Mouse (Mus musculus) limb, embryonic 13.5 days (tissue): ENCODE measurements at regions not wholly inside any gene's neighbourhood (a gene's known extent, or its start where the extent isn't known, plus 50 kb on each side); places are given as distances from the start of the nearest gene placed in this dataset.
"Not testable (repeated sequence)": the region's sequence is repeated elsewhere in the genome, so short reads cannot be mapped to it uniquely, and the experiment has no call there.

Source experiments
- ATAC-seq: fragments of 200-750 bp; cut with Nextera tagmentation; 2 replicates; pipeline ENCODE4 v1.8.0; 2017; ENCODE audit warnings: low read depth, moderate number of reproducible peaks, moderate TSS enrichment; ENCODE audit not compliant: low FRiP score
- H3K27ac ChIP-seq: fragments of 300-500 bp; sonication (generic); 2 replicates; pipeline ENCODE4 v1.5.1; 2015; ENCODE audit warnings: inconsistent platforms, mild to moderate bottlenecking, moderate library complexity
- H3K27me3 ChIP-seq: fragments of 300-500 bp; sonication (generic); 2 replicates; pipeline ENCODE4 v1.6.1; 2015; ENCODE audit warnings: mild to moderate bottlenecking, inconsistent platforms
- H3K36me3 ChIP-seq: fragments of 300-500 bp; sonication (generic); 2 replicates; pipeline ENCODE4 v1.6.1; 2015; ENCODE audit warnings: inconsistent platforms, mild to moderate bottlenecking, moderate library complexity
- H3K4me1 ChIP-seq: fragments of 300-500 bp; sonication (generic); 2 replicates; pipeline ENCODE4 v1.6.1; 2015; ENCODE audit warnings: inconsistent platforms
- H3K4me2 ChIP-seq: fragments of 300-500 bp; sonication (generic); replicated peaks from 2 replicates; pipeline ENCODE4 v1.6.1; 2015; ENCODE audit warnings: inconsistent platforms, mild to moderate bottlenecking, moderate library complexity
- H3K4me3 ChIP-seq: fragments of 300-500 bp; sonication (generic); 2 replicates; pipeline ENCODE4 v1.5.1; 2015; ENCODE audit warnings: moderate library complexity, mild to moderate bottlenecking, inconsistent platforms
- H3K9ac ChIP-seq: fragments of 300-500 bp; sonication (generic); 2 replicates; pipeline ENCODE4 v1.6.1; 2015; ENCODE audit warnings: mild to moderate bottlenecking, inconsistent platforms
- H3K9me3 ChIP-seq: fragments of 300-500 bp; sonication (generic); 2 replicates; pipeline ENCODE4 v1.6.1; 2016; ENCODE audit warnings: inconsistent platforms
- WGBS: fragments of 180-500 bp; shearing (Covaris S2); methylation state at CpG from one replicate; pipeline ENCODE4 v1.1.7; 2015; 5-methylcytosine and 5-hydroxymethylcytosine counted together

GRCm38 (mm10) chr9:83728428-83728827, 77.6 kb downstream of the Elovl4 start:
- no peak overlapping the region for H3K9ac ChIP-seq
- no peaks in the 10 kb centered on the region for H3K9me3 ChIP-seq
- ATAC-seq: no peak
- H3K27ac ChIP-seq: no peak overlapping the region
- H3K36me3 ChIP-seq: no peaks in the 10 kb centered on the region
- 0 out of 2 replicates have a peak, but pooled peaks cover 3% of the 10 kb centered on the region for H3K4me1 ChIP-seq
- H3K4me3 ChIP-seq: no peak overlapping the region
- 0 out of 2 replicates have a peak, but pooled peaks cover 4% of the 10 kb centered on the region for H3K27me3 ChIP-seq
- 80% methylated on average over 8 of the region's 8 CpGs for WGBS
- H3K4me2 ChIP-seq: no peak overlapping the region

- Histone ChIP-seq H3K27ac (no peak overlapping the region), H3K9ac (peak overlapping the region; percentile 37; the same call in 1 of the 2 replicates), H3K36me3 (no peaks in the 10 kb centered on the region), H3K27me3 (0 out of 2 replicates have a peak, but pooled peaks cover 4% of the 10 kb centered on the region), H3K4me2 (peak overlapping the region; percentile 61), H3K4me1 (0 out of 2 replicates have a peak, but pooled peaks cover 3% of the 10 kb centered on the region), H3K9me3 (no peaks in the 10 kb centered on the region), H3K4me3 (peak overlapping the region; percentile 32)
- 11% methylated on average over 14 of the region's 14 CpGs for WGBS
- peak; percentile 83; the same call in 1 of the 2 replicates for ATAC-seq
Observed at GRCm38 (mm10) chr9:83727462-83728189, 78.5 kb downstream of the Elovl4 start.

- peak overlapping the region; percentile 61 for H3K4me2 ChIP-seq
- H3K27me3 ChIP-seq: 0 out of 2 replicates have a peak, but pooled peaks cover 4% of the 10 kb centered on the region
- ATAC-seq: no peak
- peak overlapping the region; percentile 37; the same call in 1 of the 2 replicates for H3K9ac ChIP-seq
- peak overlapping the region; percentile 32 for H3K4me3 ChIP-seq
- H3K9me3 ChIP-seq: no peaks in the 10 kb centered on the region
- 0 out of 2 replicates have a peak, but pooled peaks cover 3% of the 10 kb centered on the region for H3K4me1 ChIP-seq
- H3K27ac ChIP-seq: no peak overlapping the region
- 41% methylated on average over 16 of the region's 16 CpGs for WGBS
- H3K36me3 ChIP-seq: no peaks in the 10 kb centered on the region
Observed at GRCm38 (mm10) chr9:83726979-83727378, 79.1 kb downstream of the Elovl4 start.

GRCm38 (mm10) chr9:83726105-83726504, 80.0 kb downstream of the Elovl4 start:
- H3K9me3 ChIP-seq: no peaks in the 10 kb centered on the region
- no peak overlapping the region for H3K9ac ChIP-seq
- no peaks in the 10 kb centered on the region for H3K36me3 ChIP-seq
- H3K4me3 ChIP-seq: no peak overlapping the region
- 50% methylated on average over 9 of the region's 9 CpGs for WGBS
- H3K4me1 ChIP-seq: 0 out of 2 replicates have a peak, but pooled peaks cover 3% of the 10 kb centered on the region
- H3K27ac ChIP-seq: no peak overlapping the region
- no peak overlapping the region for H3K4me2 ChIP-seq
- H3K27me3 ChIP-seq: 0 out of 2 replicates have a peak, but pooled peaks cover 4% of the 10 kb centered on the region
- no peak for ATAC-seq

- no peak overlapping the region for H3K4me2 ChIP-seq
- H3K4me1 ChIP-seq: 0 out of 2 replicates have a peak, but pooled peaks cover 3% of the 10 kb centered on the region
- no peak overlapping the region for H3K9ac ChIP-seq
- 0 out of 2 replicates have a peak, but pooled peaks cover 4% of the 10 kb centered on the region for H3K27me3 ChIP-seq
- no peaks in the 10 kb centered on the region for H3K9me3 ChIP-seq
- no peak for ATAC-seq
- 69% methylated on average over 8 of the region's 8 CpGs for WGBS
- H3K4me3 ChIP-seq: no peak overlapping the region
- no peak overlapping the region for H3K27ac ChIP-seq
- H3K36me3 ChIP-seq: no peaks in the 10 kb centered on the region
Observed at GRCm38 (mm10) chr9:83725545-83725944, 80.5 kb downstream of the Elovl4 start.

- no peaks in the 10 kb centered on the region for H3K27me3 ChIP-seq
- no peak overlapping the region for H3K9ac ChIP-seq
- no peak overlapping the region for H3K4me2 ChIP-seq
- H3K4me1 ChIP-seq: no peaks in the 10 kb centered on the region
- H3K9me3 ChIP-seq: no peaks in the 10 kb centered on the region
- 80% methylated on average over 2 of the region's 2 CpGs for WGBS
- no peak overlapping the region for H3K27ac ChIP-seq
- no peak overlapping the region for H3K4me3 ChIP-seq
- no peak for ATAC-seq
- H3K36me3 ChIP-seq: no peaks in the 10 kb centered on the region
Observed at GRCm38 (mm10) chr9:83720982-83721381, 85.1 kb downstream of the Elovl4 start.

- H3K27me3 ChIP-seq: no peaks in the 10 kb centered on the region
- no peaks in the 10 kb centered on the region for H3K4me1 ChIP-seq
- no peaks in the 10 kb centered on the region for H3K9me3 ChIP-seq
- H3K36me3 ChIP-seq: no peaks in the 10 kb centered on the region
- H3K4me2 ChIP-seq: no peak overlapping the region
- WGBS: 63% methylated on average over 4 of the region's 4 CpGs
- no peak overlapping the region for H3K4me3 ChIP-seq
- no peak overlapping the region for H3K27ac ChIP-seq
- no peak overlapping the region for H3K9ac ChIP-seq
- ATAC-seq: no peak
Observed at GRCm38 (mm10) chr9:83719811-83720210, 86.3 kb downstream of the Elovl4 start.

GRCm38 (mm10) chr9:83718084-83718483, 88.0 kb downstream of the Elovl4 start:
- not testable (repeated sequence) for H3K36me3 ChIP-seq, H3K27me3 ChIP-seq, H3K9ac ChIP-seq, ATAC-seq, H3K4me2 ChIP-seq, H3K27ac ChIP-seq, H3K4me3 ChIP-seq, H3K4me1 ChIP-seq, H3K9me3 ChIP-seq
- WGBS: 89% methylated on average over 2 of the region's 2 CpGs

GRCm38 (mm10) chr9:83716101-83716763, 89.8 kb downstream of the Elovl4 start:
- no peak overlapping the region for H3K4me2 ChIP-seq
- no peaks in the 10 kb centered on the region for H3K9me3 ChIP-seq
- no peaks in the 10 kb centered on the region for H3K27me3 ChIP-seq
- no peak overlapping the region for H3K4me3 ChIP-seq
- no peaks in the 10 kb centered on the region for H3K4me1 ChIP-seq
- H3K36me3 ChIP-seq: no peaks in the 10 kb centered on the region
- ATAC-seq: no peak
- H3K9ac ChIP-seq: no peak overlapping the region
- 61% methylated on average over 5 of the region's 5 CpGs for WGBS
- no peak overlapping the region for H3K27ac ChIP-seq

- WGBS: 72% methylated on average over 3 of the region's 3 CpGs
- no peak overlapping the region for H3K9ac ChIP-seq
- no peak overlapping the region for H3K4me3 ChIP-seq
- no peaks in the 10 kb centered on the region for H3K4me1 ChIP-seq
- ATAC-seq: no peak
- H3K36me3 ChIP-seq: no peaks in the 10 kb centered on the region
- H3K9me3 ChIP-seq: no peaks in the 10 kb centered on the region
- H3K27ac ChIP-seq: no peak overlapping the region
- no peaks in the 10 kb centered on the region for H3K27me3 ChIP-seq
- no peak overlapping the region for H3K4me2 ChIP-seq
Observed at GRCm38 (mm10) chr9:83707361-83707760, 98.7 kb downstream of the Elovl4 start.

GRCm38 (mm10) chr9:83706071-83706470, 100.0 kb downstream of the Elovl4 start:
- Histone ChIP-seq H3K27me3 (no peaks in the 10 kb centered on the region), H3K9ac (no peak overlapping the region), H3K36me3 (no peaks in the 10 kb centered on the region), H3K4me3 (no peak overlapping the region), H3K4me1 (0 out of 2 replicates have a peak, but pooled peaks cover 1% of the 10 kb centered on the region), H3K27ac (no peak overlapping the region), H3K4me2 (no peak overlapping the region), H3K9me3 (no peaks in the 10 kb centered on the region)
- ATAC-seq: no peak
- 77% methylated on average over 6 of the region's 6 CpGs for WGBS

- no peak for ATAC-seq
- Histone ChIP-seq H3K4me1 (peaks cover 7% of the 10 kb centered on the region; the same call in 1 of the 2 replicates), H3K36me3 (no peaks in the 10 kb centered on the region), H3K4me2 (no peak overlapping the region), H3K4me3 (no peak overlapping the region), H3K27me3 (no peaks in the 10 kb centered on the region), H3K9me3 (no peaks in the 10 kb centered on the region), H3K27ac (no peak overlapping the region), H3K9ac (no peak overlapping the region)
Observed at GRCm38 (mm10) chr9:83704186-83704585, 101.9 kb downstream of the Elovl4 start.
